Mouse (Mus musculus): ENCODE data around the gene Gpr63. TPM values are rescaled to one million over a fixed set of nuclear protein-coding genes. Genes with fewer than 3 reads are reported as not detected.
A peak's percentile ranks its signal among the peaks of the same experiment; 100 is the strongest.

The Gpr63 gene
- 2.5 and 3.6 TPM in 2 replicates for polyA plus RNA-seq (2014; fragmentation: Nextera tagmentation; extraction: Ambion mirVana)

GRCm38 (mm10) chr4:24966299-24966991 lies at the start of gene Gpr63:
TSS of gene Gpr63 (plus strand) at chr4:24966407.
- Histone ChIP-seq H3K9me3 (ENCODE audit: control insufficient read depth, low read length) (no peaks in the 10 kb centered on the region), H3K4me3 (ENCODE audit: low read depth, low read length) (peak within 1 kb of the TSS; percentile 71), H3K4me1 (ENCODE audit: control insufficient read depth, insufficient read depth, low read length) (no peaks in the 10 kb centered on the region; the same call in 1 of the 2 replicates), H3K27me3 (ENCODE audit: control insufficient read depth, insufficient read depth, low read length) (no peaks in the 10 kb centered on the region), H3K27ac (ENCODE audit: low read depth, low read length) (peak within 1 kb of the TSS; percentile 90), H3K36me3 (ENCODE audit: control insufficient read depth, insufficient read depth, low read length) (no peaks in the 10 kb centered on the region), H3K9ac (ENCODE audit: low read length) (peak within 1 kb of the TSS; percentile 94), H3K4me2 (ENCODE audit: low read depth) (peak within 1 kb of the TSS; percentile 42)
- WGBS = under 1% methylated on average over 48 of the region's 78 CpGs
- DNase-seq (ENCODE audit: low spot score) = peak; percentile 89
- peak; percentile 97 for ATAC-seq (ENCODE audit: insufficient read depth, low FRiP score, low TSS enrichment)

GRCm38 (mm10) chr4:24920006-24920577 lies 46.1 kb upstream of the Gpr63 start:
- Histone ChIP-seq H3K27ac (ENCODE audit: low read depth, low read length) (no peak overlapping the region), H3K36me3 (ENCODE audit: control insufficient read depth, insufficient read depth, low read length) (no peaks in the 10 kb centered on the region), H3K9me3 (ENCODE audit: control insufficient read depth, low read length) (no peaks in the 10 kb centered on the region), H3K4me2 (ENCODE audit: low read depth) (no peak overlapping the region), H3K4me1 (ENCODE audit: control insufficient read depth, insufficient read depth, low read length) (no peaks in the 10 kb centered on the region), H3K4me3 (ENCODE audit: low read depth, low read length) (no peak overlapping the region), H3K27me3 (ENCODE audit: control insufficient read depth, insufficient read depth, low read length) (no peaks in the 10 kb centered on the region), H3K9ac (ENCODE audit: low read length) (no peak overlapping the region)
- no peak for ATAC-seq (ENCODE audit: insufficient read depth, low FRiP score, low TSS enrichment)
- whole genome bisulfite sequencing = 86% methylated on average over 5 of the region's 5 CpGs
- no peak for DNase-seq (ENCODE audit: low spot score)

GRCm38 (mm10) chr4:24924726-24925125 lies 41.5 kb upstream of the Gpr63 start:
- 78% methylated on average over 2 of the region's 2 CpGs for WGBS
- no peaks in the 10 kb centered on the region for H3K9me3 ChIP-seq (ENCODE audit: control insufficient read depth, low read length)
- H3K9ac ChIP-seq (ENCODE audit: low read length) = no peak overlapping the region
- H3K4me3 ChIP-seq (ENCODE audit: low read depth, low read length) = no peak overlapping the region
- no peak overlapping the region for H3K4me2 ChIP-seq (ENCODE audit: low read depth)
- H3K27ac ChIP-seq (ENCODE audit: low read depth, low read length) = no peak overlapping the region
- H3K27me3 ChIP-seq (ENCODE audit: control insufficient read depth, insufficient read depth, low read length) = no peaks in the 10 kb centered on the region
- H3K36me3 ChIP-seq (ENCODE audit: control insufficient read depth, insufficient read depth, low read length) = no peaks in the 10 kb centered on the region
- no peak for DNase-seq (ENCODE audit: low spot score)
- ATAC-seq (ENCODE audit: insufficient read depth, low FRiP score, low TSS enrichment) = no peak
- H3K4me1 ChIP-seq (ENCODE audit: control insufficient read depth, insufficient read depth, low read length) = no peaks in the 10 kb centered on the region

GRCm38 (mm10) chr4:24928260-24928780 lies 37.9 kb upstream of the Gpr63 start:
- Histone ChIP-seq H3K4me2 (ENCODE audit: low read depth) (no peak overlapping the region), H3K9ac (ENCODE audit: low read length) (no peak overlapping the region), H3K4me1 (ENCODE audit: control insufficient read depth, insufficient read depth, low read length) (no peaks in the 10 kb centered on the region), H3K27ac (ENCODE audit: low read depth, low read length) (no peak overlapping the region), H3K9me3 (ENCODE audit: control insufficient read depth, low read length) (no peaks in the 10 kb centered on the region), H3K27me3 (ENCODE audit: control insufficient read depth, insufficient read depth, low read length) (no peaks in the 10 kb centered on the region), H3K4me3 (ENCODE audit: low read depth, low read length) (no peak overlapping the region), H3K36me3 (ENCODE audit: control insufficient read depth, insufficient read depth, low read length) (no peaks in the 10 kb centered on the region)
- DNase-seq (ENCODE audit: low spot score) (no peak), ATAC-seq (ENCODE audit: insufficient read depth, low FRiP score, low TSS enrichment) (no peak)
- WGBS = 90% methylated on average over 5 of the region's 5 CpGs

- no peak overlapping the region for H3K4me2 ChIP-seq (ENCODE audit: low read depth)
- ATAC-seq (ENCODE audit: insufficient read depth, low FRiP score, low TSS enrichment) = no peak
Observed at GRCm38 (mm10) chr4:24928926-24929325, 37.3 kb upstream of the Gpr63 start.

GRCm38 (mm10) chr4:24942728-24943424 lies 23.3 kb upstream of the Gpr63 start:
- 70% methylated on average over 6 of the region's 6 CpGs for WGBS
- DNase-seq (ENCODE audit: low spot score) (no peak), ATAC-seq (ENCODE audit: insufficient read depth, low FRiP score, low TSS enrichment) (no peak)
- Histone ChIP-seq H3K9ac (ENCODE audit: low read length) (no peak overlapping the region), H3K36me3 (ENCODE audit: control insufficient read depth, insufficient read depth, low read length) (no peaks in the 10 kb centered on the region), H3K27me3 (ENCODE audit: control insufficient read depth, insufficient read depth, low read length) (no peaks in the 10 kb centered on the region), H3K4me3 (ENCODE audit: low read depth, low read length) (no peak overlapping the region), H3K4me1 (ENCODE audit: control insufficient read depth, insufficient read depth, low read length) (no peaks in the 10 kb centered on the region), H3K27ac (ENCODE audit: low read depth, low read length) (no peak overlapping the region), H3K4me2 (ENCODE audit: low read depth) (no peak overlapping the region), H3K9me3 (ENCODE audit: control insufficient read depth, low read length) (no peaks in the 10 kb centered on the region)

More at GRCm38 (mm10) chr4:24928926-24929325, 37.3 kb upstream of the Gpr63 start:
- Histone ChIP-seq H3K36me3 (ENCODE audit: control insufficient read depth, insufficient read depth, low read length) (no peaks in the 10 kb centered on the region), H3K9me3 (ENCODE audit: control insufficient read depth, low read length) (no peaks in the 10 kb centered on the region), H3K9ac (ENCODE audit: low read length) (no peak overlapping the region), H3K27ac (ENCODE audit: low read depth, low read length) (no peak overlapping the region), H3K4me1 (ENCODE audit: control insufficient read depth, insufficient read depth, low read length) (no peaks in the 10 kb centered on the region), H3K4me3 (ENCODE audit: low read depth, low read length) (no peak overlapping the region), H3K27me3 (ENCODE audit: control insufficient read depth, insufficient read depth, low read length) (no peaks in the 10 kb centered on the region)
- 94% methylated on average over 5 of the region's 5 CpGs for WGBS
- no peak for DNase-seq (ENCODE audit: low spot score)

GRCm38 (mm10) chr4:24965918-24966298 lies 299 bp upstream of the Gpr63 start:
- H3K27me3 ChIP-seq (ENCODE audit: control insufficient read depth, insufficient read depth, low read length) = no peaks in the 10 kb centered on the region
- no peaks in the 10 kb centered on the region; the same call in 1 of the 2 replicates for H3K4me1 ChIP-seq (ENCODE audit: control insufficient read depth, insufficient read depth, low read length)
- no peak overlapping the region for H3K27ac ChIP-seq (ENCODE audit: low read depth, low read length)
- DNase-seq (ENCODE audit: low spot score) = no peak
- no peaks in the 10 kb centered on the region for H3K9me3 ChIP-seq (ENCODE audit: control insufficient read depth, low read length)
- H3K9ac ChIP-seq (ENCODE audit: low read length) = peak overlapping the region; percentile 94
- 6% methylated on average over 8 of the region's 8 CpGs for WGBS
- H3K4me3 ChIP-seq (ENCODE audit: low read depth, low read length) = peak overlapping the region; percentile 71
- peak overlapping the region; percentile 42 for H3K4me2 ChIP-seq (ENCODE audit: low read depth)
- peak; percentile 62; the same call in 1 of the 2 replicates for ATAC-seq (ENCODE audit: insufficient read depth, low FRiP score, low TSS enrichment)
- H3K36me3 ChIP-seq (ENCODE audit: control insufficient read depth, insufficient read depth, low read length) = no peaks in the 10 kb centered on the region

- Histone ChIP-seq H3K4me3 (ENCODE audit: low read depth, low read length) (peak overlapping the region; percentile 71), H3K4me1 (ENCODE audit: control insufficient read depth, insufficient read depth, low read length) (no peaks in the 10 kb centered on the region; the same call in 1 of the 2 replicates), H3K9ac (ENCODE audit: low read length) (no peak overlapping the region), H3K27ac (ENCODE audit: low read depth, low read length) (no peak overlapping the region), H3K4me2 (ENCODE audit: low read depth) (peak overlapping the region; percentile 42), H3K36me3 (ENCODE audit: control insufficient read depth, insufficient read depth, low read length) (no peaks in the 10 kb centered on the region), H3K9me3 (ENCODE audit: control insufficient read depth, low read length) (no peaks in the 10 kb centered on the region), H3K27me3 (ENCODE audit: control insufficient read depth, insufficient read depth, low read length) (no peaks in the 10 kb centered on the region)
- DNase-seq (ENCODE audit: low spot score) = no peak
- 23% methylated on average over 7 of the region's 7 CpGs for WGBS
- no peak for ATAC-seq (ENCODE audit: insufficient read depth, low FRiP score, low TSS enrichment)
Observed at GRCm38 (mm10) chr4:24967251-24967650, 1.0 kb downstream of the Gpr63 start.

All from neural tube, embryonic 11.5 days (tissue).